Mouse (Mus musculus): ENCODE measurements around the gene Gm17482.

Gm17482 gene

DNA sequence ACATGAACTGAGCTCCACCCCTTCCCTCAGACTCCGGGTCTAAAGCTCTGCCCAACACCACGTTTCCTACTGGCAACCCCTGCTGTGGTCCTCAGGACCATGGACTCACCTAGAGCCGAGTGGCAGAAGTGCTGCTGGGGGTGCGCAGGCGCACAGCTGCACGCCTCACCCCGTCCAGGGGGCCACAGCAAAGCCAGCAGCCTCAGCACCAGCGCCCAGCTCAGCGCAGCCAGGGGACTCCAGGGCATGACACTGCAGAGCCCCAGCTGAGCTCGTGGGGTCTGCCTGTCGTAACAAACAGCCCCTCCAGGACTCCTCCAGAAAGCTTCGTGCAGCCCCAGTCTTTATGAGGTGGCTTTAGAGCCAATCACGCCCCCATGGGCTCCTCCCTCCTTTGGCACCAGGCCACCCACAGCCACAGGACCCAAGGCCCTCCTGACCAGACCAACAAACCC is 24.4 kb downstream of the Gm17482 start:
- no peak for DNase-seq

DNA sequence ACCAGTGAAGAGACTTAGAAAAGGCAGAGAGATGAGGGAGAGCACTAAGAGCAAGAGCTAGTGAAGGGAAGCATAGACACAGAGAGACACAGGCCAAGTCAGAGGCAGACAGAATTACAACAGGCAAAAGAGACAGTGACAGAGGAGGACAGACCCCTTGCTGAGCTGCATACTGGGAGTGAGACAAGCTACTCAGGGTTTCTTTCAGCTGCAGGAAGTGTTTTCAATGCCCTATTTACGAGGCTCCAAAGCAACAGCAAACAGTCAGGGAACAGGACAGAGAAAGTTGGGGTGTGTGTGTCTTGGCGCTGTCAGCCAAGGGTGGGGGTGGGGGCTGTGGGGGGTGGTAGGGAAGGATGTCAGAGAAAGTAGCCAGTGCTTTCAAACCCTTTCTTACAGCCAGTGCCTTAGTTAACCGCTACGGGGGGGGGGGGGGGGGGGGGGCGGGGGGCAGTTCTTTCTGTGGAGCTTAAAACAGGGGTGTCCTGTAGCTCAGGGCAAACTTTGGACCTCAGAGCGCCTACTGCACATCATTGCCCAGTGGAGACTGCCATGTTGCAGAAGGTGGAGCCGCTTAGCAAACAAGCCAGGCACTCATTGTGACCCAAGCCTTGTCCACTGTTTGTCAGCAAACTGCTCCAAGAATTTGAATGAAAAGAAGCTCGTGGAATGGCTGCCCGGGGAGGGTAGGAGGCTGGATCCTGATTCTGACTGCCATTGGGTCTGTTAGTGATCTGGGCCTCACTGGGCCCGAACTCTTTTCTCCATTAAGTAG is 25.1 kb downstream of the Gm17482 start, which contains the start of gene Timp4:
TSS of gene Timp4 (minus strand) at position 107 of the 775 bp plus-strand sequence.
- DNase-seq: no peak

- no peak for DNase-seq
Observed at GRCm38 (mm10) chr6:115255171-115255570, 28.0 kb downstream of the Gm17482 start.

- no peak for DNase-seq
Observed at GRCm38 (mm10) chr6:115260507-115260906, 33.4 kb downstream of the Gm17482 start.

- no peak for DNase-seq
Observed at GRCm38 (mm10) chr6:115266791-115267190, 39.6 kb downstream of the Gm17482 start.

GRCm38 (mm10) chr6:115267916-115268315 is 40.8 kb downstream of the Gm17482 start:
- peak; percentile 27 for DNase-seq

DNA sequence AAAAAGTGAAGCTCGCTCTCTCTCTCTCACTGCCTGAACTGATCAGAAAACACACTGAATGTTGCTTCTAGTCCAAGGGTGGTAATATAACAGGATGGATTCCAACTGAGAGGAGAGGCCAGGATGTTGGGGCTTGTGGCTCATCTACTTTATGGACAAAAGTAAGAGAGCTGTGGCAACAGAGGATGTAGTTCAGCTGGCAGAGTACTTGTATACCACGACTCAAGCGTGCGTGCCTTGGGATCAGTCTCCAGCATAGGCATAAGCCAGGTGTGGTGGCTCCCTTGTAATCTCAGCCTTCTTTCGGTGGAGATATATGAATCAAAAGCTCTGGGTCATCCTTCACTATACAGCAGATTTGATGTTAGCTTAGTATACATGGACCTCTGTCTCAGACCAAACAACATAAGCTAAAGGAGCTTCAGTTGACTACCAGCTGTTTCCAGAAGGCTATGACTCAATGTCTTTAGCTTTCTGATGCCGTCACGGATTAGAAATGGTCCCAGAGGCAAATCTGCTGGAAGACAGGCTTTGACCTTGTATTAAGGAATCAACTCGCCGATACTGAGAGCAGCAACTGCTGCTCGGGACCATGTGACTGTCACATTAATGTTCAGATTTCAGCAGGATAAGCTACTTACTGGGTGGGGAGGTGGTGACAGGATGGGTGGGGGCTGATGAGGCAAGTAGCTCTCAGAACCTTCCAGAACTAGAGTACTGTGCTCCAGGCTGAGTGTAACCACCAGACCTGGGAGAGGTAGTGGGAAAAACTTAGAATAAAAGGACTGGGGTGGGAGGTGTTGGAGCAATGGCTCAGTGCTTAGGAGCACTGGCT is 41.6 kb downstream of the Gm17482 start:
- no peak for DNase-seq

- DNase-seq: no peak
Observed at GRCm38 (mm10) chr6:115269561-115269960, 42.4 kb downstream of the Gm17482 start.

DNA sequence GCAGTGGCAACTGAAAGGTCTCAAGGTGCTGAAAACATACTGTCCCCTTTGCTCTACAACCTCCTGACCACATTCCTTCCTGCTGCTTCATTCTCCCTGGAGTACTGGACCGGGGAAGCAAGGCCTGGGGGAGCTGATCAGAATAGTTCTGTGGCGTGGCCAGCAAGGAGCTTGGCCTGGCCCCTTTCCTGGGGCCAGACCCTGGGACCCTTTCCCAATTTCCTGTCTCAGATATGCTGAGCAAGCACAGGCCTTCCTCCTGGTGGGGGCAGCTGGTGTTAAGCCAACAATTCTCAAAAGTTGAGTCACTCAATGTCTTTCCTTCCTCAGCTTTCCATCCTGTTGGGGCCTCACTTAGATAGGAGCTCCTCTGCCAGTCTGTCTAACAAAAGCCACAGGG is 42.9 kb downstream of the Gm17482 start:
- DNase-seq: no peak

DNA sequence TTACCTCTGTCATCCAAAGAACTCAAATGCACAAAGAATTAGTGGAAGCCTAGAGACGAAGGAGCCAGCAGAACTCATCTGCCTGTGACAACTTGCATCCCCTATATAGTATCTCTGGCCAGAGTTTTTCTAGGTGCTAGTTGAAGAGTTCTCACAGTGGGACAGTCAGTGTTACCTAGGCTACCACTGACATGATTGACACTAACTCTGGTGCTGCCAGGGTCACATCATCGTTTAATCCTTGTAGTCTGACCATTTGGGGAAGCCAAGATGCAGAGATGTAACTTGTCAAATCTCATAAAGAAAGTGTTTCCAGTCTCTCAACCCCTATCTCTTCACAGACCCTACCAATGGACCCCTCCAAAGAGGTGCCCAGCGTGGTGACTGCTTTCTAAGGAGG is 44.2 kb downstream of the Gm17482 start:
- no peak for DNase-seq

DNA sequence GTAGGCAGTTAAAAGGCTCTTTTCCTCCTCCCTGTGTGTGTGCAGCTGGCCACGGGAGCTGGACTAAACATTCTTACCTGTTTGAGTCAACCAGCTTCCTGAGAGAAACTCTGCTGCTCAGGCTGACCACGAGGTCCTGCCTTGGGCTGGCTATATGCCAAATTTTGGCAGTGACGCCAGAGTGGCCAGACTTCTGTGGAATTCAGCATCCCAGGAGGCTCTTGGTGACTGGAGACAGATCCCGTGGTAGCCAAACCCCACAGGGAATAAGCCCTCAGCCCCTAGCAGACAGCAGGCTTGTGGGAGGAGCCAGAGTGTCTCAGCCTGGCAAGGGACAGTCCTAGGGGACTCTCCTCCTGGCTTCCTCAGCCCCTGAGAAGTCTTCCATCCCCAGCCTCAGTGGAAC is 44.7 kb downstream of the Gm17482 start:
- DNase-seq: no peak

GRCm38 (mm10) chr6:115273346-115273745 is 46.2 kb downstream of the Gm17482 start:
- no peak for DNase-seq

DNA sequence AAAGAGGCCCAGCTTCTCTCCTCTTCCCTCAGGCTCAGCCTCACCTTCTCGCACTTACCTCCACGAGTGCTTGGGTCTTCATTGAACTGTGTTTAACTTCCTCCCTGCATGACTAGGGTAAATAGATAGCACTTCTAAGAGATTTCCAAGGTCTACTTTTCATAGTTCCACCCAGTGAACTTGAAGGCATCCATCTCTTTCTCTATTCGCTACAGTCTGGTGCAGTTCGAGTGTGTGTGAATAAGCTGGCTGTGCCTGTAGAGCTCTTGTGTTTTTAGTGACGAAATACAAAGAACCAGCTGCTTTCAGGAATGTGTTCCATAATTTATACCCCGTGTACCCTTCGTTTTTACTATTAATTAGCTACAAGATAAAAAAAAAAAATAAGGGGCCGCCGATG is 47.6 kb downstream of the Gm17482 start:
- DNase-seq: no peak

DNA sequence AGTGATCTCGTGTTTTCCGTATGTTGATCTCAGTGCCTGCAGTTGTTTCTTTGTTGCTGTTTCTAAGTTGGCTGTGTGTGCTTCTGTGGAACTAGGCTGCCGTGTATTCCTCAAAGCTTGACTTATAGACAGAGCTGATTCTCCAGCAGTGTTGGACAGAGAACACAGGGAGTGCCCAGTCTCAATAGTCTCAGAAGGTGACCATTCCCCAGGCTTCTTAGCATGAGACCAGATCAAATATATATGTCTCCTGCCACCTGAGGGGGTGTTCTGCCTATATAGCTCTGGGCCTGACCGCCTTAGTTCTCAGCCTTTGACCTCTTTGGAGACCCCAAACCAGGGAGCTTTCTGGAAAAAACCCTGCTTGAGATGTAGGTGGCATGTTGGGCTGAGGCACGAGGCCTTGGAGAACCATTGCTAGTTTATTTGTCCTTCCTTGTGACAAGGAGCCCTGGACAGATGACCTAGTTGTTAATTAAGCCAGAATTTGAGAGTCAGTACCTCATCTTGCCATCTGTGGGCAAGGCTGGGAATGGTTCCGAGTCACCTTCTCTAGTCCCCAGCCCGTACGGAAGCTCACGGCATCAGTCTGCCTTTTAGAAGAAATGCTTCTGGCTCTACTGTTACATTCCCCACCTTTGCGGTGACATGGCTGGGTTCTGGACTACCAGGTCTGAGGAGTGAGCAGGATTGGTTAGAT is 48.1 kb downstream of the Gm17482 start:
- DNase-seq: no peak

- DNase-seq: no peak
Observed at GRCm38 (mm10) chr6:115278086-115278485, 50.9 kb downstream of the Gm17482 start.

DNA sequence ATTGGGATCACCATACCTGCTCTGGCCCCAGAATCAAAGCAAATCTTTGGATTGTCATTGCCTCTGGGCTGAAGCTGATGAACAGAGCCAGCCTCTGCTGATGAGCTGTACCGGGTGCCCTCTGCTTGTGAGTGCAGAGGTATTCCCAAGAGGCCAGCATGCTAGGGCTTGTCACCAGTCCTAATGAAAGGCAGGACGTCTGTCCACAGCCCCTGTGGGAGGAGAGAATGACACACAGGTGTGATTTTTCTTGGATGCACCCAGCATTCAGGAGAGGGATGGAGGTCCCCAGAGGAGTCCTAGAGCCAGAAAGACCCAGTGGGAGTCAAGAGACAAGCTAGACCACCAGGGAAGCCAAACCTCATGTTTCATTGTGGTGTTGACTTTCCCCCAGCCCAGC is 52.5 kb downstream of the Gm17482 start:
- no peak for DNase-seq

DNA sequence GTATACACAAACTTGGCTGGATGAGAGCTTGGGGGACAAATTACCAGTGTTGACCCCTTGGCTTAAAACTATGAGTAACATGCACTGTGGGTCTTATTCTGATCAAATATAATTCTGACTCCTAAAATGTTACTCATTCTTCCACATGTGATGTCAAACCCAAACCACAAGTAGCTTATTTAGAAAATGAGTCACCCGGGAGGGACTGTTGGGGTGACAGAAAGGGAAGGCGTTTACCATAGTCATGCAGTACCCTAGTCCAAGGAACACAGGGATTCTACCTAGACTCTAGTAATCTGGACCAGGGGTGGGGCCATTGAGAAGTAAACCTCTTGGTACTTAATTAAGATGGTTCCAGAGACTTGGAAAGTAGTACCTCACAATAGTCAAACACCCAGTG is 57.0 kb downstream of the Gm17482 start:
- DNase-seq: no peak

DNA sequence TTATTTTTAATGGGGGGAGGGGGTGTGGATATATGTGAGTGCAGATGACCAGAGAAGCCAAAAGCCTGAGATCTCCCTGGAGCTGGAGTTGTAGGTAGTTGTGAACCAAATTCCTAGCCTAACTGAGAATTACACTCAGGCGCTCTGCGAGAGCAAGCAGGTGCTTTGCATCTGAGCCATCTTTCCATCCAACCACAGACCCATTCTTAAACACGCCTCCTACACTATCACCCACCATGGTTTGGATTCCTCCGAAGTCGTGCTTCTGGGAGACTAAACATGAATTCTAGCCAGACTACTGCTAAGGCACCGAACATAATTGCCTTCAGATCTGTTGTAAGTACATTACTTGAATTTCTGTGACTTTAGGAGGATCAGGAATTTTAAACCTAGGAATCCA is 59.3 kb downstream of the Gm17482 start:
- DNase-seq: no peak

GRCm38 (mm10) chr6:115288223-115288622 is 61.1 kb downstream of the Gm17482 start:
- DNase-seq: no peak

GRCm38 (mm10) chr6:115290561-115290960 is 63.4 kb downstream of the Gm17482 start:
- no peak for DNase-seq

DNA sequence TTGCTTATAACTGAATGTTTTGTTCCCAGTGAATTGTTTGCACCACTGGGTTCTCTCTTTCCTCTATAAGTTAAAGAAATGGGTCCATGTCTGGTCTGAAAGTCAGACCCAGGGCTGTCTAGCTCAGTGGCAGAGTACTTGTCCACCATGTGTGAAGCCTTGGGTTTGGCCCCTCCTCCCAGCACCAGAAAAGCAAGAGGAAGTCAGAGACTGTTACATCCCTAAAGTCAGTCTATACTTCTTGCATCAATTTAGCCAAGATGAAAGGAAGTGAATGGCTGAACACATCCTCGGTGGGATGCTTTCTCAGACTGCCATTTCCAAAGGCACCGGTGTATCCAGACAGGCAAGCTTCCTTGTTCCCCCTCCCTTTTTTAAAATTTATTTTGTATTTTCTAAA is 63.9 kb downstream of the Gm17482 start:
- no peak for DNase-seq

DNA sequence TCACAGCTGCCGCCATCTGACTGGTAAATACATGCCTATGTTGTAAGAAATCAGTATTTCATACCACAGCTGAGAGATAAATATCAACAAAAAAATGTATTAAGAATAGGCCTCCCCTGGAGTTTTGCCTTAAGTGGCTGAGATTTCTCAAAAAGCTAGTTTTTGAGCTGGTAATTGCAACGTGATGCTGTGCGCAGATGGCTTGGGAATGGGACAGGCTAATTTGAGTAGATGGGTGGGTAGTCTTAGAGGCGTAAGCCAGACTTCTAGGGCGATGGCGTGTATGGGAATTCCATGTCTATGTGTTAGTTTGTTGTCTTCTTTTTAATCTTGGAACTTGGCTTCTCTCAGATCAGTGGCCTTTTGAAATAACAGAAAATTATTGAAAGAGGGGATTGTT is 64.7 kb downstream of the Gm17482 start:
- DNase-seq: no peak

GRCm38 (mm10) chr6:115292621-115293020 is 65.5 kb downstream of the Gm17482 start:
- DNase-seq: no peak
